Mouse (Mus musculus): ENCODE results near the gene Eya4. TPM values are rescaled to one million over a fixed set of nuclear protein-coding genes. Genes with fewer than 3 reads are reported as not detected.

The Eya4 gene
- total and polyA plus RNA-seq, 2 experiments = 0.11 to 0.28 TPM

GRCm38 (mm10) chr10:23203144-23203838, 147.3 kb downstream of the Eya4 start:
- TF ChIP-seq POLR2A (IDR thresholded peaks at IDR 0.05; ENCODE audit: extremely low read depth, insufficient read depth, low read length) = no peak
- TF ChIP-seq CTCF (IDR thresholded peaks at IDR 0.05; ENCODE audit: low read depth, low read length) = no peak
- H3K4me3 ChIP-seq (ENCODE audit: insufficient read depth, low read depth, low read length) = no peak overlapping the region
- WGBS = 80% methylated on average over 10 of the region's 10 CpGs

GRCm38 (mm10) chr10:23202591-23202990, 148.0 kb downstream of the Eya4 start:
- DNase-seq (ENCODE audit: extremely low read depth, low read depth, low spot score) = no peak
- H3K4me3 ChIP-seq (ENCODE audit: insufficient read depth, low read depth, low read length) = no peak overlapping the region
- H3K27me3 ChIP-seq (ENCODE audit: control insufficient read depth, insufficient read depth, low read length) = 0 out of 2 replicates have a peak, but pooled peaks cover 3% of the 10 kb centered on the region
- H3K4me1 ChIP-seq (ENCODE audit: control insufficient read depth, insufficient read depth, low read length) = no peaks in the 10 kb centered on the region
- WGBS = 91% methylated on average over 4 of the region's 4 CpGs
- no peak overlapping the region for H3K27ac ChIP-seq (replicated peaks; ENCODE audit: insufficient read depth, low read depth, low read length)
- H3K9ac ChIP-seq (ENCODE audit: low read depth, low read length) = no peak overlapping the region
- TF ChIP-seq CTCF (IDR thresholded peaks at IDR 0.05; ENCODE audit: low read depth, low read length) (no peak), POLR2A (IDR thresholded peaks at IDR 0.05; ENCODE audit: extremely low read depth, insufficient read depth, low read length) (no peak)
- H3K79me2 ChIP-seq (ENCODE audit: control insufficient read depth, insufficient read depth, low read length) = no peaks in the 10 kb centered on the region
- H3K36me3 ChIP-seq (ENCODE audit: control insufficient read depth, insufficient read depth, low read length) = no peaks in the 10 kb centered on the region

More at GRCm38 (mm10) chr10:23203144-23203838, 147.3 kb downstream of the Eya4 start:
- Histone ChIP-seq H3K27ac (replicated peaks; ENCODE audit: insufficient read depth, low read depth, low read length) (no peak overlapping the region), H3K27me3 (ENCODE audit: control insufficient read depth, insufficient read depth, low read length) (0 out of 2 replicates have a peak, but pooled peaks cover 3% of the 10 kb centered on the region), H3K79me2 (ENCODE audit: control insufficient read depth, insufficient read depth, low read length) (no peaks in the 10 kb centered on the region), H3K4me1 (ENCODE audit: control insufficient read depth, insufficient read depth, low read length) (no peaks in the 10 kb centered on the region), H3K9ac (ENCODE audit: low read depth, low read length) (no peak overlapping the region), H3K36me3 (ENCODE audit: control insufficient read depth, insufficient read depth, low read length) (no peaks in the 10 kb centered on the region)
- no peak for DNase-seq (ENCODE audit: extremely low read depth, low read depth, low spot score)

DNA sequence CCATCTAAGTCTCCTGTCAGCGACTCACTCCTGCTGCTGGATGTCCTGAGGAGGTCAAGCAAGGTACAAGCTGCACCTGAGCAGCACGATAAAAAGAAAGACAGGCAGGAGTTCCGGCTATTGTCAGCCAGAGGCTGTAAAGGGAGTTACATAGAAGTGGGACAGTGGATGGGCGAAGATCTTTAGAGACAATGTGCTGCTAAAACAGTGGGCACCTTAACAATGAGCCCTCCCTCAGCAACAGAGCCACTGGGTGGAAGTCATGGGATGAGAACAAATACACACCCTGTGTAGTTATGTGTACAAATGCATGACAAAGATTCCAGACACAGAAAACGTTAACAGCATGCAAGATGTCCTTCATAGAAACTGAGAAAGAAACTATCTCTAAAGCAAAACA, 152.3 kb downstream of the Eya4 start:
- 71% methylated on average over 5 of the region's 5 CpGs for WGBS
- TF ChIP-seq POLR2A (IDR thresholded peaks at IDR 0.05; ENCODE audit: extremely low read depth, insufficient read depth, low read length) = no peak
- TF ChIP-seq CTCF (IDR thresholded peaks at IDR 0.05; ENCODE audit: low read depth, low read length) = no peak
- H3K4me3 ChIP-seq (ENCODE audit: insufficient read depth, low read depth, low read length) = no peak overlapping the region

GRCm38 (mm10) chr10:23196336-23196735, 154.2 kb downstream of the Eya4 start:
- no peak overlapping the region for H3K4me3 ChIP-seq (ENCODE audit: insufficient read depth, low read depth, low read length)
- H3K79me2 ChIP-seq (ENCODE audit: control insufficient read depth, insufficient read depth, low read length) = no peaks in the 10 kb centered on the region
- no peaks in the 10 kb centered on the region for H3K36me3 ChIP-seq (ENCODE audit: control insufficient read depth, insufficient read depth, low read length)
- TF ChIP-seq CTCF (IDR thresholded peaks at IDR 0.05; ENCODE audit: low read depth, low read length) = no peak
- no peak for TF ChIP-seq POLR2A (IDR thresholded peaks at IDR 0.05; ENCODE audit: extremely low read depth, insufficient read depth, low read length)
- DNase-seq (ENCODE audit: extremely low read depth, low read depth, low spot score) = no peak
- WGBS = 92% methylated on average over 4 of the region's 4 CpGs
- H3K27ac ChIP-seq (replicated peaks; ENCODE audit: insufficient read depth, low read depth, low read length) = no peak overlapping the region
- H3K9ac ChIP-seq (ENCODE audit: low read depth, low read length) = no peak overlapping the region
- no peaks in the 10 kb centered on the region for H3K4me1 ChIP-seq (ENCODE audit: control insufficient read depth, insufficient read depth, low read length)
- 0 out of 2 replicates have a peak, but pooled peaks cover 3% of the 10 kb centered on the region for H3K27me3 ChIP-seq (ENCODE audit: control insufficient read depth, insufficient read depth, low read length)

More for the DNA sequence above, 152.3 kb downstream of the Eya4 start:
- Histone ChIP-seq H3K27me3 (ENCODE audit: control insufficient read depth, insufficient read depth, low read length) (0 out of 2 replicates have a peak, but pooled peaks cover 3% of the 10 kb centered on the region), H3K9ac (ENCODE audit: low read depth, low read length) (no peak overlapping the region), H3K36me3 (ENCODE audit: control insufficient read depth, insufficient read depth, low read length) (no peaks in the 10 kb centered on the region), H3K79me2 (ENCODE audit: control insufficient read depth, insufficient read depth, low read length) (no peaks in the 10 kb centered on the region), H3K4me1 (ENCODE audit: control insufficient read depth, insufficient read depth, low read length) (no peaks in the 10 kb centered on the region), H3K27ac (replicated peaks; ENCODE audit: insufficient read depth, low read depth, low read length) (no peak overlapping the region)
- DNase-seq (ENCODE audit: extremely low read depth, low read depth, low spot score) = no peak

- Histone ChIP-seq H3K4me3 (ENCODE audit: insufficient read depth, low read depth, low read length) (no peak overlapping the region), H3K9ac (ENCODE audit: low read depth, low read length) (no peak overlapping the region), H3K4me1 (ENCODE audit: control insufficient read depth, insufficient read depth, low read length) (no peaks in the 10 kb centered on the region), H3K36me3 (ENCODE audit: control insufficient read depth, insufficient read depth, low read length) (no peaks in the 10 kb centered on the region), H3K79me2 (ENCODE audit: control insufficient read depth, insufficient read depth, low read length) (no peaks in the 10 kb centered on the region), H3K27me3 (ENCODE audit: control insufficient read depth, insufficient read depth, low read length) (0 out of 2 replicates have a peak, but pooled peaks cover 3% of the 10 kb centered on the region), H3K27ac (replicated peaks; ENCODE audit: insufficient read depth, low read depth, low read length) (no peak overlapping the region)
- TF ChIP-seq POLR2A (IDR thresholded peaks at IDR 0.05; ENCODE audit: extremely low read depth, insufficient read depth, low read length) = no peak
- no peak for TF ChIP-seq CTCF (IDR thresholded peaks at IDR 0.05; ENCODE audit: low read depth, low read length)
- DNase-seq (ENCODE audit: extremely low read depth, low read depth, low spot score) = no peak
- WGBS = 88% methylated on average over 2 of the region's 2 CpGs
These were observed 155.2 kb downstream of the Eya4 start for GRCm38 (mm10) chr10:23195337-23195736.

GRCm38 (mm10) chr10:23189836-23190235, 160.8 kb downstream of the Eya4 start:
- Histone ChIP-seq H3K79me2 (ENCODE audit: control insufficient read depth, insufficient read depth, low read length) (no peaks in the 10 kb centered on the region), H3K4me3 (ENCODE audit: insufficient read depth, low read depth, low read length) (no peak overlapping the region), H3K36me3 (ENCODE audit: control insufficient read depth, insufficient read depth, low read length) (no peaks in the 10 kb centered on the region), H3K27ac (replicated peaks; ENCODE audit: insufficient read depth, low read depth, low read length) (no peak overlapping the region), H3K4me1 (ENCODE audit: control insufficient read depth, insufficient read depth, low read length) (no peaks in the 10 kb centered on the region), H3K9ac (ENCODE audit: low read depth, low read length) (no peak overlapping the region), H3K27me3 (ENCODE audit: control insufficient read depth, insufficient read depth, low read length) (no peaks in the 10 kb centered on the region)
- TF ChIP-seq POLR2A (IDR thresholded peaks at IDR 0.05; ENCODE audit: extremely low read depth, insufficient read depth, low read length) = no peak
- no peak for TF ChIP-seq CTCF (IDR thresholded peaks at IDR 0.05; ENCODE audit: low read depth, low read length)
- no peak for DNase-seq (ENCODE audit: extremely low read depth, low read depth, low spot score)
- WGBS = 79% methylated on average over 10 of the region's 10 CpGs

All from liver, adult 2 months (tissue).